Mouse (Mus musculus) heart, postnatal 0 days (tissue): ENCODE results near the gene Rilp.

ENCODE experiments used
- CTCF ChIP-seq: IDR thresholded peaks from 2 replicates; pipeline ENCODE4 v1.5.1; 2016; ENCODE audit warnings: antibody characterized with exemption, control low read depth, low read depth
- EP300 ChIP-seq: IDR thresholded peaks from 2 replicates; pipeline ENCODE4 v1.6.1; 2016; ENCODE audit warnings: antibody characterized with exemption, low read depth

- TF ChIP-seq CTCF (no peak), EP300 (no peak)
Observed at GRCm38 (mm10) chr11:75521609-75522008, 11.7 kb downstream of the Rilp start.
